Mouse (Mus musculus): ENCODE measurements around the gene P2rx6.

GRCm38 (mm10) chr16:17542632-17543031 is 19.1 kb upstream of the P2rx6 start:
- no peak for TF ChIP-seq CTCF (IDR thresholded peaks at IDR 0.05; ENCODE audit: extremely low read depth, insufficient read length, insufficient replicate concordance, low read depth, low read length)
- no peak for TF ChIP-seq POLR2A (IDR thresholded peaks at IDR 0.05; ENCODE audit: low read depth, low read length)
